Mouse (Mus musculus) brain, embryonic 18.5 days (tissue): Measurements from ENCODE around the gene Lrrc59.

Experiments used
- DNase-seq: peaks from one replicate; pipeline ENCODE4 v3.0.0-alpha.2; 2012; ENCODE audit warnings: low read depth, low spot score

The Lrrc59 gene

GRCm38 (mm10) chr11:94629199-94629883, at the start of gene Lrrc59:
Lrrc59 (plus strand) TSS chr11:94629767.
- peak; percentile 68 for DNase-seq

GRCm38 (mm10) chr11:94580111-94580740, 49.3 kb upstream of the Lrrc59 start:
- no peak for DNase-seq

- DNase-seq = no peak
Observed at GRCm38 (mm10) chr11:94585091-94585490, 44.5 kb upstream of the Lrrc59 start.

GRCm38 (mm10) chr11:94587511-94587910, 42.1 kb upstream of the Lrrc59 start:
- DNase-seq = no peak

GRCm38 (mm10) chr11:94596311-94596852, 33.2 kb upstream of the Lrrc59 start:
- no peak for DNase-seq

GRCm38 (mm10) chr11:94597319-94597718, 32.2 kb upstream of the Lrrc59 start:
- no peak for DNase-seq

- no peak for DNase-seq
Observed at GRCm38 (mm10) chr11:94598437-94599120, 31.0 kb upstream of the Lrrc59 start.

- DNase-seq = no peak
Observed at GRCm38 (mm10) chr11:94600447-94600846, 29.1 kb upstream of the Lrrc59 start.

- no peak for DNase-seq
Observed at GRCm38 (mm10) chr11:94601321-94602281, 28.0 kb upstream of the Lrrc59 start, which contains the start of gene Acsf2. Acsf2 (minus strand) TSS chr11:94601871.

GRCm38 (mm10) chr11:94602356-94602955, 27.1 kb upstream of the Lrrc59 start:
- no peak for DNase-seq

GRCm38 (mm10) chr11:94610744-94611740, 18.5 kb upstream of the Lrrc59 start:
- no peak for DNase-seq

GRCm38 (mm10) chr11:94614603-94615002, 15.0 kb upstream of the Lrrc59 start:
- no peak for DNase-seq

- DNase-seq = no peak
Observed at GRCm38 (mm10) chr11:94615494-94615893, 14.1 kb upstream of the Lrrc59 start.

- DNase-seq = no peak
Observed at GRCm38 (mm10) chr11:94617646-94618045, 11.9 kb upstream of the Lrrc59 start.

- DNase-seq = no peak
Observed at GRCm38 (mm10) chr11:94620766-94621457, 8.7 kb upstream of the Lrrc59 start.

GRCm38 (mm10) chr11:94621458-94621852, 8.1 kb upstream of the Lrrc59 start:
- DNase-seq = no peak

- DNase-seq = no peak
Observed at GRCm38 (mm10) chr11:94622162-94622561, 7.4 kb upstream of the Lrrc59 start.

- no peak for DNase-seq
Observed at GRCm38 (mm10) chr11:94629884-94630198, 274 bp downstream of the Lrrc59 start.
